Mouse (Mus musculus) brown adipose tissue, adult 24 weeks (tissue): Measurements from ENCODE around the gene Pdgfc. TPM values are rescaled to one million over a fixed set of nuclear protein-coding genes. Genes with fewer than 3 reads are reported as not detected.

ENCODE experiments used
- H3K27ac ChIP-seq: fragments of 200-500 bp; replicated peaks from 2 replicates; pipeline ENCODE4 v1.5.1; 2012; ENCODE audit warnings: low read depth, mild to moderate bottlenecking, low read length
- H3K4me1 ChIP-seq: fragments of 200-500 bp; 2 replicates; pipeline ENCODE4 v1.6.1; 2012; ENCODE audit warnings: low read length, mixed read lengths; ENCODE audit not compliant: control insufficient read depth, insufficient read depth, insufficient read length
- H3K4me3 ChIP-seq: fragments of 200-500 bp; 2 replicates; pipeline ENCODE4 v1.5.1; 2012; ENCODE audit warnings: low read depth, mild to moderate bottlenecking, low read length, moderate library complexity; ENCODE audit not compliant: insufficient read depth
- polyA plus RNA-seq: library from polyadenylated mRNA; stranded (reverse); fragments of >200 nt; gene quantifications from 2 replicates; pipeline ENCODE4 v1.2.4, GENCODE M21; 2012; ENCODE audit not compliant: missing spikeins, insufficient read depth, insufficient read length

The Pdgfc gene
- polyA plus RNA-seq, 1 experiment = 3.1 TPM

- Histone ChIP-seq H3K4me1 (no peaks in the 10 kb centered on the region; the same call in 1 of the 2 replicates), H3K27ac (no peak overlapping the region), H3K4me3 (no peak overlapping the region)
Measured at GRCm38 (mm10) chr3:81034336-81035102, 1.7 kb upstream of the Pdgfc start.

GRCm38 (mm10) chr3:81036554-81037311, 517 bp downstream of the Pdgfc start:
- H3K4me3 ChIP-seq = peak overlapping the region; percentile 91
- H3K4me1 ChIP-seq = no peaks in the 10 kb centered on the region; the same call in 1 of the 2 replicates
- H3K27ac ChIP-seq = peak overlapping the region; percentile 70

- Histone ChIP-seq H3K4me1 (no peaks in the 10 kb centered on the region; the same call in 1 of the 2 replicates), H3K27ac (peak overlapping the region; percentile 70), H3K4me3 (peak overlapping the region; percentile 91)
Measured at GRCm38 (mm10) chr3:81037312-81037859, 1.2 kb downstream of the Pdgfc start.

GRCm38 (mm10) chr3:81039131-81039653, 3.0 kb downstream of the Pdgfc start:
- Histone ChIP-seq H3K4me3 (no peak overlapping the region), H3K4me1 (no peaks in the 10 kb centered on the region; the same call in 1 of the 2 replicates), H3K27ac (no peak overlapping the region)

GRCm38 (mm10) chr3:81044653-81045343, 8.6 kb downstream of the Pdgfc start:
- H3K4me1 ChIP-seq = no peaks in the 10 kb centered on the region
- H3K4me3 ChIP-seq = no peak overlapping the region
- no peak overlapping the region for H3K27ac ChIP-seq

DNA sequence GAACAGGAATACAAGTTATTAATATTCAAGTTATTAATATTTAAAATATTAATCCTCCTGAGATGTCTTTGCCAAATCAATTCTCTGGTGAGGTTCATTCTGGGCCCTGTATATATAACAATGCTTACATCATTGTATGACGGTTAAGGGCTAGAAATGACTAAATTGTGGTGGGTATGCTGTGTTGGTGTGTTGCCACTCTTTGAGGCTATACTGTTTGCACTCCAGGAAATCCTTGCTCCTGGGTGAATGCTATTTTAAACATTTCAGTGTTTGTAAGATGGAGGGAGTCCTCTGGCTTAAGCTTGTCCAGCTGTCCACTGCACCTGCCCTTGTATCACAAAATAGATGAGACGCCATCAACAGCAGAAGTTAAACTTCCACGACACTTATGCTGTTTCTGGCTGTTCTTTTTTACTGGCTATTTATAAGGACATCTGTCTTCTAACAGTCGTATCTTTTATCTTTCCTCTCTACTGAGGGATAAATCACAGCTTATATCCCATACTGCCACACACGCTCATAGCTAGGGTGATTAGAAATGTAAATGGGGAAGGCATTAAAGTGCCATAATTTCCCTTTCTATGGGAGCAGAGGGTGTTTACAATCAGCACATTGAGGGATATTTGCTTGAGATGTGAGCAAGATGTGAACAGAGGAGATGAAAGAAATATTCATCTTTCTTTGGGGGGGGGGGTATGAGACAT, 9.3 kb downstream of the Pdgfc start:
- H3K27ac ChIP-seq = no peak overlapping the region
- H3K4me1 ChIP-seq = no peaks in the 10 kb centered on the region

GRCm38 (mm10) chr3:81046652-81047607, 10.7 kb downstream of the Pdgfc start:
- Histone ChIP-seq H3K4me1 (no peaks in the 10 kb centered on the region), H3K4me3 (no peak overlapping the region), H3K27ac (no peak overlapping the region)

More for the DNA sequence above, 9.3 kb downstream of the Pdgfc start:
- H3K4me3 ChIP-seq = no peak overlapping the region

GRCm38 (mm10) chr3:81051522-81051921, 15.3 kb downstream of the Pdgfc start:
- Histone ChIP-seq H3K4me3 (no peak overlapping the region), H3K27ac (no peak overlapping the region), H3K4me1 (no peaks in the 10 kb centered on the region)

DNA sequence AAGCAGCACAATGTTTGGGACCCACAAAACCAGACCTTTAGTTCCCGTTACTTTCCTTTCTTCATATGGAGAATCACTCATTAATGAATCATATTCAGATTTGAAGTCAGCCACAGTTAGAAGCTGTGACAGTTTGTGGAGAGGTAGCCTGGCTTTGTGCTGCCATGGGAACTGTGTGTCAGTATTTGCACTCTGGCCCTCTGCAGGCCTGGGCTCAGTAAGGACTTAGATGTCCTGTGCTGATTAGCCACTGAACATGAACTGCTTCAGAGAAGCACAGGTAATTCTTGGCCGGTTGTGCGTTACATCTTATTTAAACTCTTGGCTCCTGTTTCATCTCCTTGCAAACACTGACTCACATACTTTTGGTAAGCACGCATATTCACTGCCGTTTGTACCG, 16.2 kb downstream of the Pdgfc start:
- Histone ChIP-seq H3K27ac (no peak overlapping the region; the same call in 1 of the 2 replicates), H3K4me3 (no peak overlapping the region), H3K4me1 (no peaks in the 10 kb centered on the region)

DNA sequence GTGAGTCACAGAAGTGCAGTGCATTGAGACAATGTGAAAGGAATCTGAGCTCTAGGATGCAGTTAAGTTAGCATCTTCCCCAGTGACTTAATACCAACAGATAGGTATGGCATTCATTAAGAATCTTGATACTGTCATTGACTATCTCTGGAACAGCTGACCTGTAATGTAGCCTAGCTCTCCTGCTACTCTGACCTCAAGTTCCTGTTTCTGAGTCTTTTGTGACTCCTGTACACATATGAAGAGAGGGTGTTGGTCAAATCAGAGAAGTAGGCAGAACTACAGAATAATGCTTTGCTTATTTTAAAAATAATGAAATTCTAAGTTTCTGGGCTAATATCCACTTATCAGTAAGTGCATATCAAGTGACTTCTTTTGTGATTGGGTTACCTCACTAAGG, 17.9 kb downstream of the Pdgfc start:
- H3K27ac ChIP-seq = no peak overlapping the region
- no peaks in the 10 kb centered on the region for H3K4me1 ChIP-seq
- no peak overlapping the region for H3K4me3 ChIP-seq

DNA sequence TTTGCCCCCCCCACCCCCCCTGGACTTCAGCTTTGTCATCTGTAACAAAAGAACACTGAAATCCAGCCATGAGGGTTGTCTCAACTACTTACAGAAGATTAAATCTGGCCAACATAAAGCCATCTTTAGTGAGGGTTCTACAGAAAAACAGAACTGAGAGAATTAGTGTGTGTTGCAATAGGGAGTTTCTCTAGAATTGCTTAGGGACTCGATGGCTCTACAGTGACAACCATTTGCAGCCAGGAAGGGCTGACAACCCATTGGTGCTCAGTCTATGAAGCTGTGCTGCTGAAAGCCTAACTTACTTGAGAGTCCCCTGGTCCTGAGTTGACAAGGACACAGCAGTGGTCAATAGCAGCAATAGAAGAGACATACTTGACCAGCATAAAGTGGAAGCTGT, 21.5 kb downstream of the Pdgfc start:
- H3K27ac ChIP-seq = no peak overlapping the region
- no peak overlapping the region for H3K4me3 ChIP-seq
- no peaks in the 10 kb centered on the region for H3K4me1 ChIP-seq

GRCm38 (mm10) chr3:81058527-81059031, 22.4 kb downstream of the Pdgfc start:
- no peaks in the 10 kb centered on the region for H3K4me1 ChIP-seq
- no peak overlapping the region for H3K27ac ChIP-seq
- H3K4me3 ChIP-seq = no peak overlapping the region

DNA sequence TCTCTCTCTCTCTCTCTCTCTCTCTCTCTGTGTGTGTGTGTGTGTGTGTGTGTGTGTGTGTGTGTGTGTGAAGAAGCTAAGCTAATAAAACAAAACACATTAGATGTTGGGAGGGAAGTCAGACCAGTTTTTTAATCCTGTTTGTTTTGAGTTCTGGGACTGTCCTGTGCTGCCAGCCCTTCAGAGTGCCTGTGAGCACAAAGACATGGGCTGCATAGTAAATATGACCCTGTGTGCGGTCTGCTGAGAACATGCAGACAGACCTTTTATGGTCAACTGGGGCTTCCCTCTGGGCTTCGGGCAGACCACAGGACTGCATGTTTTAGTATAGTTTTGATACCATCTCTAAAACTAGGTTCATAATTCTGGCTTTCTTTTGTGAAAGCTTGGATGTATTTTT, 32.3 kb downstream of the Pdgfc start:
- Histone ChIP-seq H3K27ac (no peak overlapping the region), H3K4me1 (no peaks in the 10 kb centered on the region), H3K4me3 (no peak overlapping the region)
